Mouse (Mus musculus) frontal cortex, postnatal 25 days (tissue): ENCODE results near the gene Cyp4x1.
A peak's percentile ranks its signal among the peaks of the same experiment; 100 is the strongest.

Experiments
- DNase-seq, 2 experiments: peaks; one replicate each; pipeline ENCODE4 v3.0.0; 2022; ENCODE audit warnings: low spot score in 2 of 2

The Cyp4x1 gene

GRCm38 (mm10) chr4:115090592-115090991 is 43.5 kb downstream of the Cyp4x1 start:
- no peak for DNase-seq

- DNase-seq: no peak
These were observed 45.3 kb downstream of the Cyp4x1 start, which contains the start of gene Pdzk1ip1 for GRCm38 (mm10) chr4:115088611-115089338. Pdzk1ip1 (plus strand) TSS chr4:115088708.

- DNase-seq: no peak
These were observed 47.2 kb downstream of the Cyp4x1 start for GRCm38 (mm10) chr4:115086763-115087415.

DNA sequence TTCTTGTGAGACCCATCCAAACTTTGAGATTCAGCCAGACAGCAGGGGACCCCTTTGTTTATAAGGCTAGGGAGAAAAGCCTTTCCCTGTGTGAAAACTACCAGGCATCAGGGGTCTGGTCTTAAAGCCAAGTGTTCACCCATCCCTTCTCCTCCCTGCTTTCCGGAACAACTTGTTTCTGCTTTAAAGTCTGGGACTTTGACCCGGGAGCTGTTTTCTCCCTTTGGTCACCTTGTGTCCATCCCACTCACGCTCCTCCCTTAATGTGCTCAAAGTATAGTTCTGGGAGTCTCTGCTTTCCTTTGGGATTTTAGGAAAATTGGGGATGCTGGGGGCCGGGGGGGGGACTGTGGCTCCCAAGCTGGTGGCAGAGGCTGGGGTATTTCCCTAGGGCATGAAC is 47.8 kb downstream of the Cyp4x1 start:
- DNase-seq: no peak

DNA sequence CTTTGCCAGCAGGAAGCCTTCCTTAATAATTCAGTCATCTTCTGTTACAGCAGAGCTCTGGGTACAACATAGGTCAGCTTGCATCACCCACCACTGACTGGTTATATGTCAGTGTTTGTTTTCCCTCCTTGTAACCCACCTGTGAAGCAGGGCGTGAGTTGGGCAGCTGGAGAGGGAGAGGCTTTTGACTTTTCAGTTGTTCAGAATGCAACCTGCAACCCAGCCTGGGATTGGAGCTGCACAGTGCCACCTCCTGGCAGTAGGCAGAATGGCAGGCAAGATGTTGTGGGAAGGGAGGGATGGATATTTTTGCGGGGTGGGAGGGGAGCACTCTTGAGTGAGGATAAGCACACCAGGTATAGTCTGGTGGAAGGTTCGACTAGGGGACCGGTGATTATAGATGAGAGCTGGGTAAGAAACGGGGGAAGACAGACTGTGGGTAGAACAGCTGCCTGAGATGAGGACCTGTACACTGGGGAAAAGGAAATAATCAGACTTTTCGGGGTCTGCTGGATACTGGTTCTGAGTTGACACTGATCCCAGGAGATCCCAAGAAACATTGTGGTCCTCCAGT is 48.5 kb downstream of the Cyp4x1 start:
- DNase-seq: peak; percentile 24 to 31

GRCm38 (mm10) chr4:115083031-115083430 is 51.0 kb downstream of the Cyp4x1 start:
- no peak for DNase-seq

DNA sequence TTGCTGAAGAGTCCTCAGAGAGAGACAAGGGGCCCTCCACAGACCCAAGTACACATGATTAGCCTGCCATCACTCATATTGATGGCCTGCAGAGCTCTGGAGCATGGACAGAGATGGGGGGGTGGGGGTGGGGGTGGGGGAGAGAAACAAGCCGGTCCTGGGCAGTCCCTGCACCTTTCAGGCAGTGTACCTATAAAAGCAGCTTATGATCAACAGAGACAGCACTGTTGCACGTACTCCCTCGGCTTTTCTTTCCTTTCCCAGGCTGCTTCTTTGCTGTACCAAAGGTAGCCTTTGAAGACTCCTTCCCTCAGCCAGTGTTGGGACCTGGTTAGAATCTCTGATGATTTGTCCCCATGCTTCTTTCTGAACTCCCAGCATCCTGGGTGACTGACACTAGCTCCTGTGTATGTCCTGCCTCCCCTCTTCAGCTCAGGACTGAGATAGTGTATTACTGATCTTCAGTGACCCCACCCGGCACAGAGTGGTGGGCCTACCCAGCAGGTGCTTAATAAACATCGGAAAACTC is 54.2 kb downstream of the Cyp4x1 start:
- DNase-seq: no peak

DNA sequence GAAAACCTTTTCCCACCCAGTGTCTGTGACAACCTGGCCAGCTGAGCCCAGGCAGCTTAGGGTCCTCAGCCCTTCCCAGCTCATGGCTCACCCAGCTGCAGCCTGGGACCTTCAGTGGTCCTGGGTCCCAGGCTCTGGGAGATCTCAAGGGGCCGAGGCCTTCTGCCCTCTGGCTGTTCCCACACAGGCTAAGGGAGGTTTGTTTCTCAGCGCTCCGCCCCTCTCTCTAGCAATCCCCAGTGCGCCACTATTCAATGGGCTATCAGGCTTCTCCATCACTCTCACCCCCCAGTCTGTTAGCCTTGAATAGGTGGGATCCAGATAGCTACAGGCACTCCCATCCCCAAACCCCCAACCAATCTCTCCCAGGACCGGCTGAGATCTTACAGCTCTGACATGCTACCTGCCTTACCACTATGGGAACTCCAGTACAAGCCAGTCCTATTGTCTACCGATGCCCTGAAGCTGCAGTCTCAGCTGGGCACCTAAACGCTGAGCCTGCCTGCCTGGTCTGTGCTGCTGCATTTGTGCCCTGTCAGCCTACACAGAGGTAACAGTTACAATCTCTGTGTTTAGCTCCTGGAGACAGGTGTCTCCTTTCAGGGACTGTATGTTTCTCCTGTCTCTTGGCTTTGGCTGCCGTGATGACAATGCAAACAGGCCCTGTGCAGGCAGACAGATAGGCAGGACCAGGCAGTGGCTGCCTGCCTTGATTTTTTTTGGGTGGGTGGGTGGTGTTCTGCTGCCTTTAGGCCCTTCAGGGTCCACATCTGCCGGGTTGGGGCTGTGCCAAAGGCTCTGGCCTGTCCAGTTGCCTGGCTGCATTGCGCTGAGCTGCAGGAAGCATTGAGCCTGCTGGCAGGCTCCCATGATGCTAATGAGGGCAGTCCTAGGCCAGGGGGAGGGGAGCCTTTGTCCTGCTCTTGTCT is 54.9 kb downstream of the Cyp4x1 start:
- DNase-seq: no peak

- no peak for DNase-seq
These were observed 58.7 kb downstream of the Cyp4x1 start for GRCm38 (mm10) chr4:115075204-115075915.

GRCm38 (mm10) chr4:115074789-115075188 is 59.3 kb downstream of the Cyp4x1 start:
- DNase-seq: no peak

DNA sequence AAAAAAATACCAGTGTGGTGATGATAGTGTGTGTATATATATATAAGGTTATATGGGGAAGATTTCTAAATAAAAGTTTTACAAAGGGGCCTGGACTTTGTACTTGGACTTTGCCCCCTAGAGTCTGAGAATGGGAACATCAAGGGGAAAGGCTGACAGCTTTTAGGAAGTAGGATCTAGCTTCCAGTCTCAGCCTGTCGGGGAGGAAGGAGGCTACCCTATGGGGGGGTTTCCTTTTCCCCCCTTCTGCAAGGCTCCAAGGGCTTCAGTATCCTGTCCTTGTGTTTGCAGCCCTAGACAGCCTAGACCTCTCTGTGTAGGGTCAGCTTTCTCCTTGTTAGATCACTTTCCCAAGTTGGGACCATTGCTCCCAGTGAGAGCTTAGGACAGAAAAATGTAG is 62.4 kb downstream of the Cyp4x1 start:
- no peak for DNase-seq

DNA sequence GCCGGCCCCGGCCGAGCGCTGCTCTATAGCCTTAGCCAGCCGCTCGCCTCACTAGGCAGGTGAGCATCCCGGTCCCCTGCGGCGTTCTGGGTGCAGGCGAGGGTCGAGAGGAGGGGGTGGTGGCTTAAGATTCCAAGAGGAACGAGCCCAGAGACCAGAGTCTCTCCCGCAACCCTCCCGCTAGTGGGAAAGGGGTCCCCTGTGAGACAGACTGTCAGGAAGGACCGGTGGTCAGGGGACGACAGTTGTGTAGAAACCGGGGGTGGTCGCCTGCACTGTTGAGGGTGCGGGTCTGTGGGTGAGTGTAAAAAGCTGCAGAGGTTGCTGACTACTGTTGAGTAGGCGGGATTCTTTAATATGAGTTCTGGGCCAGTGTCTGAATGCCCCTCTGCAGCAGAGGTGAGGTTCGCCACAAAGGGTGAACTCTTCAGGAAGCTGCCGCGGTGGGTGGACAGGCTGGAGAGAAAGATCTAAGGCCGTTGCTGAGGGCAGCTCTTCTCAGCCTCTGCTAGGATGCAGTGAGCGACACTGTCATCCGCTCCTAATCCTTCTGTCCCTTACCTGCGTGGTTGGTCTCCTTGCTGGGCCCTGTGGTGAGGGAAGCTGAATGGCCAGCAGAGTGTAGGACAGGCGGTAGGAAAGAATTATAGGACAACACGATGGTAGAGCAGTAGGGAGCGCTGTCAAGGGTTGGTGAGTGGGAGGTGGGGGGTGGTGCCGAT is 70.4 kb downstream of the Cyp4x1 start:
- DNase-seq: no peak

- no peak for DNase-seq
These were observed 71.1 kb downstream of the Cyp4x1 start for GRCm38 (mm10) chr4:115062875-115063517.

DNA sequence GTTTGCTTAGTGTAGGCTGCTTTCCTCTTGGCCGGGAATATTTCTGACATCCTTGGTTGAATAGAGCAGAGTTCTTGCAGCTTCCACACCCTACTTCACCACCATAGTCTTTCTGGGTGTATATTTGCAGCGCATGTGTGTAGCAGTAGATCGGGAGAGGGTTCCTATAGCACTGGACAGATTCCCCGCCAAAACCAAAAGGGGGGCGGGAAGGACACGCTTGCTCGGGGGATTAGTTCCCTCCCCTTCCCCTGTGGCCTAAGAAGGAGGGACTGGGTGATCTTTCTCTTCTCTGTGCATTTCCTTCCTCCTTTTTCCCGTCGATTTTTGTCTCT is 71.6 kb downstream of the Cyp4x1 start:
- DNase-seq: no peak

DNA sequence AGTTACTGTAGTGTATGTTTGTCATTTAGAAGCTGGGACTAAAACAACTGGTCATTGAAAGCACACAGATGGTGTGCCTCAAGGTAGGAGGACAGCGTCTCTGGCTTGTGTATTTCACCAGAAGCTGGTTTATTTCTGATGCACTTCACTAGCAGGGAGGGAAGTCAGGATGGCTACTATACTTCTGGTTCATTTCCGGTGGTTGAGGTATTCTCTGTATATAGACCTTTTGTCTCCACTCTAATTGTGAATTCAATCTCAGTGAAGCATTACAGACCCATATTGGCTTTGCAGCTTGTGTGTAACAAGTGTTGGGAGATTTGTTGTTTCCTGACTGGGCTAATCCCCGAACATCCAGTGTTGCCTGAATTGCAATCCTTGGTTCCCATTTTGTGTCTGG is 73.3 kb downstream of the Cyp4x1 start:
- DNase-seq: no peak

DNA sequence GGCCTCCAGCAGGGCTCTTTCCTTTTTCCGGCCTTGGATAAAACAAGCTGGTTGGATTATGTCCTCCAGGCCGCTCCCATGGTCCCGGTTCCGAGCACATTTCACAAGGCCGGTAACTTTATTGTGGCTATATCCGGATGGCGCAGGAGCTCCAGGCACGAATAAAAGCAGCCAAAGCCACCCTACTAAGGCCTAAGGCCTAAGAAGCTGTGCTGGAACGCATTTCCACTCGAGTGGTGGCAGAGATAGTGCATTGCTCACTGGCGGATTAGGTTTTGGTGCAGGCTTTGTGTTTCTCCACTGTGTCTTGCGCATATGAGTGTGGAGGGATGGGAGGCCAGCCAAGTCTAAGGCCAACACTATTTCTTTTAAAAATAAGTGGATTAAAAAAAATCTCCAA is 74.2 kb downstream of the Cyp4x1 start:
- no peak for DNase-seq

DNA sequence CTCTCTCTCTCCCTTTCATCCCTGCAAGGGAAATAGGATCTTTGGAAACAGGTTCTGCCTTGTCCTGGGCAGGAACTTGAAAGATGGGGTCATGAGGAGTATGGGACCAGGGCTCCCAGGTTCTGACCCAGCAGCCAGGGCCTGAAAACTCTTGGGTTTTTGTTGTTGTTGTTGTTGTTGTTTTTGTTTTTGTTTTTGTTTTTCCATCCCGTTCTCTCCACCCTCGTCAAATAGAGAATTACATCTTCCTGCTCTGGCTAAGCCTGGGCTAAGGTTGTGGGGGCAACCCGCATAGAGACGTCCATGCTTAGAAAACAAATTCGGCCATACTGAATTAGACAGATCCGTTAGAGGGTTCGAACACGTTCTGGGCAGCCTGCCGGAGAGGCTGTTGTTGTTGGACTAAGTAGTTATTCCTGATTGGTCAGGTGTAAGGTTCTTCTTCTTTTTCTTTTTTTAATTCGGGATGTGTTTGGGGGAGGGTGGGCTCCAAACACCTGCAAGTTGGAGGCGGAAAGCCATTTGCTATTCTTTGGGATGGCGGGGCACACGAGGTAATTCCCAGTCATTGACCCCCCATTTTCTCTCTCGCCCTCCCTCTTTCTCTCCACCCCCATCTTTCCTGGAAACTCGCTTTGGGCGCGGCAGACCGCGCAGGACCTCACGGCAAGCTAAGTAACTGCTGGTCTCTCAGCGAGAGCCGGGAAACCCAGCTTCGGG is 75.0 kb downstream of the Cyp4x1 start:
- DNase-seq: no peak

DNA sequence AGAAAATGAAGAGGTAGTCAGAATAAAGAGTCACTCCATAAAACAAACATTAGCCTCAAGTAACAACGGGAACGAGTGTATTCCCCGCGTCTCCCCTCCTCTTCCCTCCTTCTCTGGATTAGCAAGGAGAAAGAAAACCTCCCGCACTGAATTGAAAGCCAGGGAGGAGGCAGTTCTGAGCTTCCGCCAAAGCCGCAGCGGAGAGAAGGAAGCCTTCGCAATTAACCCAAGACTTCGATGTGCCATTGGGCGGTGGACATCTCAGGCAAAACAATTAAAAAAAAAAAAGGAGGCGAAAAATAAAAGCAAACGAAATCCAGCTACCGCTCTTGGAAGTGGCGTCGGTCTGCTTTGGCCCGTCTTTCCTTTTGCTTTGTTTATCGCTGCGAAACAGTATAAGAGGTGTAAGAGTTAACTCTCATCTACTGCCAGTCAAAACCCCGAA is 75.7 kb downstream of the Cyp4x1 start:
- DNase-seq: no peak

- DNase-seq: no peak
These were observed 76.3 kb downstream of the Cyp4x1 start for GRCm38 (mm10) chr4:115057674-115058316.
